Mouse (Mus musculus) brown adipose tissue, adult 24 weeks (tissue): ENCODE measurements at regions not wholly inside any gene's neighbourhood (a gene's known extent, or its start where the extent isn't known, plus 50 kb on each side); places are given as distances from the start of the nearest gene placed in this dataset.

Source experiments
- H3K27ac ChIP-seq: fragments of 200-500 bp; replicated peaks from 2 replicates; pipeline ENCODE4 v1.5.1; 2012; ENCODE audit warnings: low read depth, mild to moderate bottlenecking, low read length
- H3K4me1 ChIP-seq: fragments of 200-500 bp; 2 replicates; pipeline ENCODE4 v1.6.1; 2012; ENCODE audit warnings: low read length, mixed read lengths; ENCODE audit not compliant: control insufficient read depth, insufficient read depth, insufficient read length
- H3K4me3 ChIP-seq: fragments of 200-500 bp; 2 replicates; pipeline ENCODE4 v1.5.1; 2012; ENCODE audit warnings: low read depth, mild to moderate bottlenecking, low read length, moderate library complexity; ENCODE audit not compliant: insufficient read depth

- H3K4me3 ChIP-seq: no peak overlapping the region
- H3K27ac ChIP-seq: peak overlapping the region; percentile 31
- H3K4me1 ChIP-seq: peaks cover 22% of the 10 kb centered on the region
Measured at GRCm38 (mm10) chr6:31638434-31639220, 74.8 kb upstream of the Podxl start.

DNA sequence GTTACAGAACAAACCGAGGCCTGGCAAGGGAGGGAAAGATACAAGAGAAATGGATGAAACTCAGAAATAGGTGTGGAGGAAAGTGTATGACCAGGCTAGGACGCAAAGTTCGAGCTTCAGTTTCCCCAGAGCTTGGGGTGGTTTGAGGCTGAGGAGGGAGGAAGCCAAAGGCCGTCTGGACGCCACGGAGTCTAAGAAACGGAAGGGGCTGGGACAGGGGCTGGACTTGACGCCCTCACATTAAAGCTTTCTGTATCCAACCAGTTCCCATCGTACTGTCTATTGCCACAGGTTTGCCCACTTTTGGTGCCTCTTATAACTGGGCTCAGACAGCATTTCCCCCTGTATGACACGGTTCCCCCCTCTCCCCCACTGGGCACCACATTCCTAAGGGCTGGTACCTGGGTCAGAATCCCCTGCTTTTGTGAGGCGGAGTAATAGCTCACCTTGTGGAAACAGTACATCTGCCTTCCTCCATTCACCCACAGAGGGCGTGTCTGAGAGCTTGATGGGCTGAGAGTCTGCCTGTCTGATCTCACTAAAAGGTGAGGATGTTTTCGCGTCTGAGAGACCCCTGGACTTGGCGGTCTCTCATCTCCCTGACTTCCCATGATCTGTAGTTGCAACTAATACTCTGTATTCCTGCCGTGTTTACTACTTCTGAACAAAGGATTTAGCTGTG lies 73.7 kb upstream of the Podxl start:
- peaks cover 18% of the 10 kb centered on the region for H3K4me1 ChIP-seq
- peak overlapping the region; percentile 31 for H3K27ac ChIP-seq
- H3K4me3 ChIP-seq: no peak overlapping the region

DNA sequence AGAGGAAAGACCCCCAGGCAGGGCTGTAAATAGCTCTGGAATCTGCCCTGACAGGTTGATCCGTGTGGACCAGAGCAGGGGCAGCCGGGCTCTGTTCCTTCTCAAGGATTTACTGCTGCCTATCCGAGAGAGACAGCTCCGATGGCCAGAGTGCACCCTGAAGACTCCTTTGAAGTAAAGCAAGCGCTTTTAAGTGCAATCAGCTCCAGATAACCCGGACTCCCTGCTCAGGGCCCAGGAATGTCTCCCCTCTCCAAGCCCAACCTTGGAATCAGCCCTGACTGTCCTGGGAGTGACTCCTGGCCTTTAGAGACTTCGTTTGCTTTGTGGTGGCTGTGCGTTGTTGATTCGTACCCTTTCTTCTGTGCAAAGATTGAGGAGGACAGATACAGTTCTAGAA lies 73.2 kb upstream of the Podxl start:
- Histone ChIP-seq H3K27ac (peak overlapping the region; percentile 13), H3K4me1 (peaks cover 15% of the 10 kb centered on the region; the same call in 1 of the 2 replicates), H3K4me3 (no peak overlapping the region)

DNA sequence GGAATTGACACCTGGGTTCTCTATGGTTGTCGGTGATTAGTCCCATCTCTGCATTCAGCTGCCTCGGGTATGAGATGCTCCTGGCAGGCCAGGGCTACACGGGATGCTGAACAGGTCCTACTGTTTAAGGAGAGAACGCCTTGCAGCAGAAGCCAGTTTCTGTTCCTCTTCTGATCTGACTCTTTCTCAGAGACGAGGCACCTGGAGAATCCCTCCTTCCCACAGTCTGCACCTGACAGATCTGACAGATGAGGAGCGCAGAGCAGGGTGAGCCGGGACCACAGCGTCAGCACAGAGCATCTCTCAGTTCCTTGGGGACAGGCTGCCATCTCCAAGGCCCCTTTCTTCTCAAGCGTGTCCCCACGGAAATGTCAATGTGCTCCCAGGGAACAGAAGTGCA lies 68.7 kb upstream of the Podxl start:
- Histone ChIP-seq H3K27ac (no peak overlapping the region), H3K4me3 (no peak overlapping the region), H3K4me1 (peaks cover under 1% of the 10 kb centered on the region; the same call in 1 of the 2 replicates)

DNA sequence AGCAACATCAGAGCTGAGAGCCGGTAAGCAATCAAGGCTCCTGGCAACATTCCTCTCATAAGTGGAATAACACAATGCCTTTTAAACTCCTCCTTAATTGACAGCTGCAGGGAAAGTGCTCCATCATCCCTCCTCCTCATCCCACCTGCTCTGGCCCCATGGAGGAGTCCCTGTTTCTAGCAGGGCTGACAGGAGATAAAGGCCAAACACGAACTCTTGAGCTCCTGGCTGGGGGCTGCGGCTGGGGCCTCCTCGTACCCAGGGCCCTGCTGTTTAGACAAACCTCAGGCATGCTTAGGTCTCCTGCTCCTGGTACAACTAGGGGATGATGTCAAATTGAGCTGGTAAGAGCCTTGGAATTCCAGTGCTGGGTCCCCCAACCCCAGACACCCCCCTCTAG lies 66.2 kb upstream of the Podxl start:
- no peak overlapping the region for H3K4me3 ChIP-seq
- no peaks in the 10 kb centered on the region for H3K4me1 ChIP-seq
- H3K27ac ChIP-seq: no peak overlapping the region

GRCm38 (mm10) chr6:31627912-31628311 lies 64.1 kb upstream of the Podxl start:
- Histone ChIP-seq H3K4me3 (no peak overlapping the region), H3K27ac (no peak overlapping the region), H3K4me1 (peaks cover 2% of the 10 kb centered on the region; the same call in 1 of the 2 replicates)

GRCm38 (mm10) chr6:31625055-31625454 lies 61.3 kb upstream of the Podxl start:
- Histone ChIP-seq H3K4me3 (no peak overlapping the region), H3K27ac (peak overlapping the region; percentile 64), H3K4me1 (peaks cover 2% of the 10 kb centered on the region; the same call in 1 of the 2 replicates)

GRCm38 (mm10) chr6:31624374-31624773 lies 60.6 kb upstream of the Podxl start:
- H3K27ac ChIP-seq: peak overlapping the region; percentile 64
- H3K4me3 ChIP-seq: no peak overlapping the region
- peaks cover 6% of the 10 kb centered on the region; the same call in 1 of the 2 replicates for H3K4me1 ChIP-seq

- Histone ChIP-seq H3K4me1 (peaks cover 29% of the 10 kb centered on the region), H3K27ac (no peak overlapping the region), H3K4me3 (no peak overlapping the region)
Measured at GRCm38 (mm10) chr6:31621023-31621422, 57.2 kb upstream of the Podxl start.

DNA sequence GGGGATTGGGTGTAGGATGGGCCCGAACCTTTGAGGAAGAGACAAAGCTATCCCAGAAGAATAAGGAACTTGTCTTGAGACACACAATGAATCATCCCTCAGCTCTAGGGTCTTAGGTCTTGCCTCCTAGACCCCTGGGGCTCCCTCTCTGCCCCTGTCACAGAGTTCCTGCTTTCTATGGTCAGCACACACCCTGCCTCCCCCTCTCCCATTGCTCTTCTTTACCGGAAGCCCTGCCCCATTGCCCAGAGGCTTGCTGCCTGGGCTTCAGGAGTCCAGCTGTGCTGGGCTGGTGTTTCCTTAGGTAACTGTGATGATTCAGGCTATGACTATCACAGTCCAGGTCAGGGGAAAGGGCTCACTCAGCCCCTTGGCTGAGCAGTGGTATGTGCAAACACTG lies 55.1 kb upstream of the Podxl start:
- peaks cover 40% of the 10 kb centered on the region for H3K4me1 ChIP-seq
- peak overlapping the region; percentile 40; the same call in 1 of the 2 replicates for H3K27ac ChIP-seq
- H3K4me3 ChIP-seq: no peak overlapping the region

DNA sequence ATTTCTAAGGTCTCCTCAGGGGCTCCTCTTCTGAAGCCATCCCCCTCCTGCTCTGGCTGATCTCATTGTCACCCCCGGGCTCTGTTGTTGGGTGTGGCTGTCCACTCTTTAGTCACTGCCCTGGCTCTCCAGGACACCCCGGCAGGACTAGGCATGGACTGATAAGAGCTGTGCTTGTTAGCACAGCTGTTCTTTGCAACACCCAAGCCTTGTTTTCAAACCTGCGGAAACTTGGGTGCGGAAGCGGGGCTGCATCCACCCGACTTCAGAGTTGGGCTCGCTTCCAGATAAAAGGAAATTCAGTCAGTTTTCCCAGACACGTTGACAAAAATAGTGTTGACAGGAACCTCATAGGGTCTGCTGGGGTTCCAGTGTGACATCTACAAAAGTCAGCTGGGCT lies 53.6 kb upstream of the Podxl start:
- Histone ChIP-seq H3K4me1 (peaks cover 46% of the 10 kb centered on the region), H3K4me3 (no peak overlapping the region), H3K27ac (peak overlapping the region; percentile 95)

GRCm38 (mm10) chr6:31615426-31615970 lies 51.7 kb upstream of the Podxl start:
- peak overlapping the region; percentile 95 for H3K27ac ChIP-seq
- H3K4me1 ChIP-seq: peaks cover 46% of the 10 kb centered on the region

GRCm38 (mm10) chr6:31614563-31614962 lies 50.8 kb upstream of the Podxl start:
- Histone ChIP-seq H3K4me3 (no peak overlapping the region), H3K27ac (peak overlapping the region; percentile 54), H3K4me1 (peaks cover 43% of the 10 kb centered on the region)

More at GRCm38 (mm10) chr6:31615426-31615970, 51.7 kb upstream of the Podxl start:
- H3K4me3 ChIP-seq: no peak overlapping the region

DNA sequence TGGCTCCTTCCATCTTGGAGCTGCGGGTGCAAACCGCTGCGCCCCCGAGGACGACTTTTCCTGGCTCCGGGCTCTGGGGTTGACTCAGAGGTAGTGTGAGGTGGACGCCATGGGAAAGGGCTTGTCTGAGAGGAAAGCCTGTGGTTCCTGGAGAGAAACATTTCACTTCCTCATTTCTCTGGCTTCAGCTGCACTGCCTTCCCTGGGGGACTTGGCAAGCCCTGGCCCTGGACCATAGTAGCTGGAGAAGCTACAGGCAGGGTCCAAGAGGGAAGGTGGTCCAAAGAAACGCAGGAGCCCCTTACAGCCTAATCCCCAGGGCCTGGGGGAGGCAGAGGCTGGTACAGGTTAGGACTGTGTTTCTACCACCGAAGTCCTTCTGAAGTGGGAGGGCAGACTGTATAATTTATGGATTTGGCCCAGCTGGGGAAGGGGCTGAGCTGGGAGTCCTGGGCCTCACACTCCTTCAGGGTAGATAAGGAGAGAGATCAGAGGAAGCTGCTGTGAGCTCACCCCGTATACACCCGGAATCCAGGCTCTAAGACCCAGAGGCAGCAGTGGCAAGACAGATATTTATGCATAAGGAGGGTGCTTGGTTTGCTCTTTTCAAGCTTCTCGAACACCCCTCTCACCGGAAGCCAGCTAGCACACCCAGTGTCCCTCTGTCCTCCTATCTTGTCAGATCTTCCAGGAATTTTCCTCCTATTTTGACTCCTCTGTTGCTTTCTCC lies 50.0 kb upstream of the Podxl start:
- no peak overlapping the region for H3K4me3 ChIP-seq
- H3K27ac ChIP-seq: peak overlapping the region; percentile 54

More for the DNA sequence above, 50.0 kb upstream of the Podxl start:
- peaks cover 38% of the 10 kb centered on the region for H3K4me1 ChIP-seq
